Mouse (Mus musculus): ENCODE results near the gene Epdr1.

DNA sequence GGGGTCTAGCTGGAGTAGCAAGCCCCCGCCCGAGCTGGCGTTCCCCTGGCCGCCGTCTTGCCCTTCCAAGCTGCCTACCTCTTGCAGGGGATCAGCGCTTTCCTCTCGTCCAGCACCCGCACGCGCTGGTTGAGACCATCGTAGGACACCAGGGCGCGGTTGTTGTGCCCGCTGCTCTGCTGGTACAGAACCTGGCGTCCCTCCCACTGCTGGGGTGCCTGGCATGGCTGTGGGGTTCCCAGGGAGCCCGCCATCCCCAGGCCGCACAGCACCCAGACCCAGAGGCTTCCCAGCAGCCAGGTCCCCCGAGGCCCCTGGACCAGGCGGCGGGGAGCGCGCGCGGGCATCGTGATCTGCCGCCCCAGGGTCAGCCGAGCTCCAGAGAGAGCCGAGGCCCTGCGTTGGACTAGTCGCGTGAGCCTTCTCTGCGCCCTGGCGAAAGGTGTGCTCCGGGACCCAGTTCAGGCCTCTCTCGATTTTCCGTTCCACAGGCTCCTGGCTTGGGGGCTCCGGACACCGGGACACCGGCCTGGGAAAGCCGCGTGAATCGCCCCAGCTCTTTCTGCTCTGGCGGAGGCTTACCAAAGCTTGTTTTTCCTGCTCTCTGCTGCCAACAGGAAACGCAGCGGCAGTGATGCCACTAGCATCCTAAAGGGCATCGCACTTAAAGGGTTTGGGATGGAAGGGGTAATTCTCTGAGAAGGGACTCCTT is at the start of gene Epdr1:
- TF ChIP-seq CTCF (IDR thresholded peaks at IDR 0.05; ENCODE audit: control insufficient read depth, insufficient read depth, insufficient replicate concordance, low read depth, low read length) (peak; percentile 44; the same call in 1 of the 2 replicates), POLR2A (IDR thresholded peaks at IDR 0.05; ENCODE audit: control insufficient read depth, low read depth, low read length) (no peak)
